Mouse (Mus musculus): Measurements from ENCODE around the gene Anpep. TPM values are rescaled to one million over a fixed set of nuclear protein-coding genes. Genes with fewer than 3 reads are reported as not detected.

Gene Anpep
- polyA plus RNA-seq, 1 experiment from 2014 or later, result 81.7 TPM

DNA sequence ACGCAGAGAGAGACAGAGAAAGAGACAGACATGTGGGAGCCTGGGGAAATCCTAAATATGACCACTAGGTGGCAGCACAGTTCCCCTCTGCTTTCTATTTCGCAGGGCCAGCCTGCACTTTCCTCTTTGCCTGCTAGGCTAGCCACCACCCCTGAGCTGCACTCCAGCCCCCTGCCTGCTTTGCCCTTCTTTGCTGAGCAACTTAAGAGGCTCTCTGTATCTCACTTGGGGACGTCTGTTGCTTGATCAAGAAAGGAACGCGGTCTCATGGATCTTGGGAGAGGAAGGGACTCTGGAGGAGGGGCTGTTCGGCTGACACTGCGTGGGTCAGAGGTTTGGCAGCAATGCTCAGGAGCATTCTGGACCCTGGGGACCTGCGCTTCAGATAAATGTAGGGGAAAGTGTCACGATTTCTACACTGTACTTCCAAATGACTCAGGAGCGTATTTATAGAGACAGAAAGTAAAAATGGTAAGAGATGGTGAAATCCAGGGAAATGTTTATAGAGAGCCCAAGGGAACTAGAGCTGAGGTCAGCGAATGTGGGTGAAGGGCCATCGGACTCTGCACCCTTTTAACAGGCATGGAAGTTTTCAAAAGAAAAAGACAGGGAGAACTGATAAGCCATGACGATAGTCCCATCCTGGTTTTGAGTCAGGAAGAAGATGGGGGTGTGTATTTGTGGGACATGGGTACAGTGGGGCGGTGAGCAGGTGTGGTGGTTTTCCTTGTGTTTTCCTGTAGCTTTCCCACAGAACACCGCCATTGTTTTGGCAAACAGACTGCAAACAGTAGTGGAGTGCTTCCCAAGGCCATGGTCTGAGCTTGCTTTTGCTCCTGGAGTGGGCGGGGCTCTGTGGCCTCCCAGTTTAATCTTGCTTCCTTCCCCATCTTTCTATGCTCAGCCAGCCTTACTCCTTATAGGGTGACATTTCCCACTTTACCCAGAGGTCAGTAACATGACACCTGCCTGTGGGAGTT is 79.9 kb downstream of the Anpep start:
- H3K9me3 ChIP-seq (replicated peaks), result no peaks in the 10 kb centered on the region
- no peaks in the 10 kb centered on the region for H3K27me3 ChIP-seq
- peak overlapping the region; percentile 62 for H3K4me2 ChIP-seq
- peaks cover 9% of the 10 kb centered on the region for H3K4me1 ChIP-seq
- H3K4me3 ChIP-seq (replicated peaks), result peak overlapping the region; percentile 33
- ATAC-seq (replicated peaks; ENCODE audit: low FRiP score), result peak; percentile 49; the same call in 1 of the 2 replicates
- H3K9ac ChIP-seq, result peak overlapping the region; percentile 40; the same call in 1 of the 2 replicates
- H3K36me3 ChIP-seq, result no peaks in the 10 kb centered on the region
- H3K27ac ChIP-seq, result 0 out of 2 replicates have a peak overlapping the region, but pooled peaks have one; percentile 23
- 29% methylated on average over 16 of the region's 16 CpGs for WGBS

Other genes starting within 250 kb of the Anpep start
- 28.8 and 29.9 TPM in 2 replicates for gene Rhcg, start 243.4 kb downstream of the Anpep start, polyA plus RNA-seq (2015; fragmentation: Nextera tagmentation; extraction: Ambion mirVana)
- 11.2 and 11.6 TPM in 2 replicates for gene Ticrr, start 200.9 kb downstream of the Anpep start, polyA plus RNA-seq (2015; fragmentation: Nextera tagmentation; extraction: Ambion mirVana)
- gene Kif7, start 145.3 kb downstream of the Anpep start, polyA plus RNA-seq (2015; fragmentation: Nextera tagmentation; extraction: Ambion mirVana), result 5.0 and 5.1 TPM in 2 replicates
- gene Plin1, start 128.2 kb downstream of the Anpep start, polyA plus RNA-seq (2015; fragmentation: Nextera tagmentation; extraction: Ambion mirVana), result 0.70 TPM in 1 of 2 replicates, not detected in the other
- gene Pex11a, start 117.9 kb downstream of the Anpep start, polyA plus RNA-seq (2015; fragmentation: Nextera tagmentation; extraction: Ambion mirVana), result 11.4 and 12.2 TPM in 2 replicates
- 0.39 and 0.55 TPM in 2 replicates for gene Wdr93, start 117.9 kb downstream of the Anpep start, polyA plus RNA-seq (2015; fragmentation: Nextera tagmentation; extraction: Ambion mirVana)
- gene Mesp1, start 67.3 kb downstream of the Anpep start, polyA plus RNA-seq (2015; fragmentation: Nextera tagmentation; extraction: Ambion mirVana), result not detected in 2 replicates
- 0.82 and 1.5 TPM in 2 replicates for gene Mesp2, start 50.3 kb downstream of the Anpep start, polyA plus RNA-seq (2015; fragmentation: Nextera tagmentation; extraction: Ambion mirVana)
- gene Ap3s2, start 59.6 kb upstream of the Anpep start, polyA plus RNA-seq (2015; fragmentation: Nextera tagmentation; extraction: Ambion mirVana), result 36.6 and 43.2 TPM in 2 replicates
- gene Arpin, start 74.3 kb upstream of the Anpep start, polyA plus RNA-seq (2015; fragmentation: Nextera tagmentation; extraction: Ambion mirVana), result 30.5 and 30.7 TPM in 2 replicates
- gene Zfp710, start 163.8 kb upstream of the Anpep start, polyA plus RNA-seq (2015; fragmentation: Nextera tagmentation; extraction: Ambion mirVana), result 20.1 and 20.5 TPM in 2 replicates